Mouse (Mus musculus): ENCODE measurements around the gene Commd6. TPM values are rescaled to one million over a fixed set of nuclear protein-coding genes. Genes with fewer than 3 reads are reported as not detected.
A peak's percentile ranks its signal among the peaks of the same experiment; 100 is the strongest.

Gene Commd6
- polyA plus RNA-seq, 1 experiment from 2014 or later, result 136 TPM

DNA sequence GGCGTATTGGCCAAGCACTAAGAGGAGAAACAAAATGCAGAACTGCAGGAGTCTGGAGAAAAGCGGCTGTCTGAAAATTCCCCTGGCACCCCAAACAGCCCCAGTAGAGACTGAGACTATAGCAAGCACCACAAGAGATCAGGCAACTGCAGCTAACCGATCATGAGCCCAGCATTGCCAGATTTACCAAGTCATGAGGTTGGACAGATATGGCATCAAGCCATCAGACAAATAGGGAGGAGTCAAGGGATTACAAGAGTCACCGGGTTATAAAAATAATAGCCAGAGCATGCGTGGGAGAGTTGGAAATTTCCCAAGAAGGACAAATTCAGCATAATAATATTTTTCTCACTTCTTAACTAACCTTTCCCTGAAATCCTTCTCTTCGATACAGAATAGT, 12.1 kb upstream of the Commd6 start:
- Histone ChIP-seq H3K4me1 (replicated peaks) (no peaks in the 10 kb centered on the region), H3K4me3 (replicated peaks) (no peak overlapping the region), H3K27ac (no peak overlapping the region), H3K4me2 (replicated peaks) (no peak overlapping the region), H3K9ac (no peak overlapping the region), H3K9me3 (no peaks in the 10 kb centered on the region), H3K36me3 (no peaks in the 10 kb centered on the region), H3K27me3 (replicated peaks) (no peaks in the 10 kb centered on the region)
- no peak for ATAC-seq
- WGBS, result 90% methylated on average over 6 of the region's 6 CpGs

- Histone ChIP-seq H3K4me1 (replicated peaks) (no peaks in the 10 kb centered on the region), H3K4me2 (replicated peaks) (no peak overlapping the region), H3K9ac (no peak overlapping the region), H3K4me3 (replicated peaks) (no peak overlapping the region), H3K36me3 (no peaks in the 10 kb centered on the region), H3K9me3 (no peaks in the 10 kb centered on the region), H3K27me3 (replicated peaks) (no peaks in the 10 kb centered on the region), H3K27ac (no peak overlapping the region)
- WGBS, result 85% methylated on average over 4 of the region's 4 CpGs
- ATAC-seq, result no peak
These were observed 10.1 kb upstream of the Commd6 start for GRCm38 (mm10) chr14:101650551-101650950.

- Histone ChIP-seq H3K27ac (no peak overlapping the region), H3K36me3 (no peaks in the 10 kb centered on the region), H3K27me3 (replicated peaks) (no peaks in the 10 kb centered on the region), H3K4me1 (replicated peaks) (no peaks in the 10 kb centered on the region), H3K9ac (no peak overlapping the region), H3K4me3 (replicated peaks) (no peak overlapping the region), H3K9me3 (no peaks in the 10 kb centered on the region), H3K4me2 (replicated peaks) (no peak overlapping the region)
- peak; percentile 74 for ATAC-seq
- WGBS, result 78% methylated on average over 1 of the region's 1 CpGs
These were observed 4.5 kb upstream of the Commd6 start for GRCm38 (mm10) chr14:101644948-101645347.

DNA sequence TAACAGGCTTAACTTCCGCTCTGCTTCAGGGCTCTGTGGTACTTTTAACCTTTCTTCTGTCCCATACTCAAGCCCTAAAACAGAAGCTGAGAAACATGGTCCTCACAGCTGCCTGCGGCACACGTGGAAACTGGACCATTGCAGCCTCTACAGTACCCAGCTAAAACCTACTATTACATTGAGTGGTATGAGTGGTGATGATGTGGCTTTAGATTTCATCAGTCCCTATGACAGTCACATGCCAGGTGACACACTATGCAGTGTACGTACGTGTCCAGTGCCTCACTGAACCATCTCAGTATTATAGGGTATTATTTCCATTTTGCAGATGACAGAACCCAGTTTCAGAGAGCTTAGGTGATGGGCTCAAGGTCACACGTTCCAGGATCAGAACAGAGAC, 3.1 kb downstream of the Commd6 start:
- Histone ChIP-seq H3K9ac (no peak overlapping the region), H3K4me3 (replicated peaks) (no peak overlapping the region), H3K4me2 (replicated peaks) (no peak overlapping the region), H3K36me3 (0 out of 2 replicates have a peak, but pooled peaks cover 3% of the 10 kb centered on the region), H3K27me3 (replicated peaks) (no peaks in the 10 kb centered on the region), H3K27ac (no peak overlapping the region), H3K4me1 (replicated peaks) (0 out of 2 replicates have a peak, but pooled peaks cover 3% of the 10 kb centered on the region), H3K9me3 (no peaks in the 10 kb centered on the region)
- ATAC-seq, result no peak
- 89% methylated on average over 6 of the region's 6 CpGs for WGBS

- H3K4me1 ChIP-seq (replicated peaks), result 0 out of 2 replicates have a peak, but pooled peaks cover 3% of the 10 kb centered on the region
- no peak overlapping the region for H3K9ac ChIP-seq
- H3K36me3 ChIP-seq, result 0 out of 2 replicates have a peak, but pooled peaks cover 3% of the 10 kb centered on the region
- no peak overlapping the region for H3K27ac ChIP-seq
- ATAC-seq, result no peak
- no peak overlapping the region for H3K4me3 ChIP-seq (replicated peaks)
- no peak overlapping the region for H3K4me2 ChIP-seq (replicated peaks)
- no peaks in the 10 kb centered on the region for H3K27me3 ChIP-seq (replicated peaks)
- WGBS, result 95% methylated on average over 1 of the region's 1 CpGs
- H3K9me3 ChIP-seq, result no peaks in the 10 kb centered on the region
These were observed 4.7 kb downstream of the Commd6 start for GRCm38 (mm10) chr14:101635765-101636164.

DNA sequence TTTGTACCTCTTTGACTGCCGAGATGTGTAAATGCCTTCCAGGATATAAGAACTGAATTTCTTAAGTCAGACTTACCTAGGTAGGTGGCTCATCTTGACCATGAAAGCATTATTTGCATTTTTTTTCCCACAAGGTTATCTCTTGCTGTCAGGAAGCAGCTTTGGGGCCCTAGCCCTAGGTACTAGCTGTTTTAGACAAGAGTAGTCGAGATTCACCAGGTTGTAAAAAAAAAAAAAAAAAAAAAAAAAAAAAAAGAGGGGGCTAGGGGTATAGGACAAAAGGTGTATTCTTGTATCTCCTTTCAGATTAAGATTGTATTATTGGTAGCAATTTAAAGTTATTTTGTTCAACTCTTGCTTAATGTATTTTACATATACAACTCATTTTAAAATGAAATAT, 9.9 kb downstream of the Commd6 start:
- ATAC-seq, result no peak
- 82% methylated on average over 2 of the region's 2 CpGs for whole genome bisulfite sequencing
- no peaks in the 10 kb centered on the region for H3K27me3 ChIP-seq (replicated peaks)
- H3K9ac ChIP-seq, result no peak overlapping the region
- no peak overlapping the region for H3K4me2 ChIP-seq (replicated peaks)
- no peaks in the 10 kb centered on the region for H3K9me3 ChIP-seq
- H3K4me1 ChIP-seq (replicated peaks), result no peaks in the 10 kb centered on the region
- 0 out of 2 replicates have a peak, but pooled peaks cover 3% of the 10 kb centered on the region for H3K36me3 ChIP-seq
- no peak overlapping the region for H3K27ac ChIP-seq
- no peak overlapping the region for H3K4me3 ChIP-seq (replicated peaks)

- Histone ChIP-seq H3K27ac (no peak overlapping the region), H3K9ac (no peak overlapping the region), H3K4me3 (replicated peaks) (no peak overlapping the region), H3K4me1 (replicated peaks) (no peaks in the 10 kb centered on the region), H3K9me3 (no peaks in the 10 kb centered on the region), H3K27me3 (replicated peaks) (no peaks in the 10 kb centered on the region), H3K36me3 (no peaks in the 10 kb centered on the region), H3K4me2 (replicated peaks) (no peak overlapping the region)
- WGBS, result 90% methylated on average over 5 of the region's 5 CpGs
- ATAC-seq, result no peak
These were observed 22.8 kb downstream of the Commd6 start for GRCm38 (mm10) chr14:101617680-101618079.

DNA sequence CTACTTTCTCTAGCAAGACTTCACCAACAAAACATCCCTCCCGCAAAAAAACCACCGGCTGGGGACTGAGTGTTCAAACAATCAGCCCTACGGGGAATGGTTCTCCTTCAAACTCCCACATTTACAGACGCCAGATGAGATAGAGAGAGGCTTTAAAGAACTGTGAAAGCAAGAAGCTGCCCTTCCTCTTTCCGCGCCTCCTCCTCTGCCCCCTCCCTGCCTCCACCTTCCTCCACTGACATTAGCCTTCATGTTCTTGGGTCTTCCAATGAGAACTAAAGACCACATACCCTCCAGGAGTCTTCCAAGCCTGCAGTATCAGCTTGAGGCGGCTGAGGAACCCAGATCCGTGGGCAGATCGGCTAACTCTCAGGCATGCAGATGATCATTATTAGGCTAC, 24.3 kb downstream of the Commd6 start:
- H3K9me3 ChIP-seq, result no peaks in the 10 kb centered on the region
- H3K27me3 ChIP-seq (replicated peaks), result no peaks in the 10 kb centered on the region
- 67% methylated on average over 9 of the region's 9 CpGs for WGBS
- H3K4me1 ChIP-seq (replicated peaks), result no peaks in the 10 kb centered on the region
- H3K9ac ChIP-seq, result no peak overlapping the region
- no peaks in the 10 kb centered on the region for H3K36me3 ChIP-seq
- no peak for ATAC-seq
- H3K27ac ChIP-seq, result no peak overlapping the region
- H3K4me2 ChIP-seq (replicated peaks), result no peak overlapping the region
- H3K4me3 ChIP-seq (replicated peaks), result no peak overlapping the region

GRCm38 (mm10) chr14:101613206-101613605, 27.3 kb downstream of the Commd6 start:
- no peak overlapping the region for H3K4me3 ChIP-seq (replicated peaks)
- no peak for ATAC-seq
- 50% methylated on average over 1 of the region's 1 CpGs for WGBS

DNA sequence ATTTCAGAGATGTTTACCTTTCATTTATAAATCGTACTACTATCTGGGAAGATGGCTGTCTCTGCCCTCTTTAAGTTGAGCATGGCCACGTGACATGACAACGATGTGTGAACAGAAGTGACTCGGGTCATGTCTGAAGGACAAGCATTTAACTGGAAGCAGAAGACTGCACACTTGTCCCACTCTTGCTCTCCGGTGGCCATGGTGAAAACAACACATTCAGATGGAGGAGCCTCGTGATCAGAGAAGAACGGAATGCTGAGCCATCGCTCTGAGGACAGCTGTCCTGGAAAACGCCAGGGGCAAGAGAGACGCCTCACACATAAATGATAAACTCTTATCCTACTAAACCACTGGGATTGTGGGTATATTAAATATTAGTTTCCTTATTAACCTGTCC, 29.8 kb downstream of the Commd6 start:
- Histone ChIP-seq H3K27ac (no peak overlapping the region), H3K9ac (no peak overlapping the region)
- 77% methylated on average over 10 of the region's 10 CpGs for WGBS

More at GRCm38 (mm10) chr14:101613206-101613605, 27.3 kb downstream of the Commd6 start:
- Histone ChIP-seq H3K9me3 (no peaks in the 10 kb centered on the region), H3K4me2 (replicated peaks) (no peak overlapping the region), H3K9ac (no peak overlapping the region), H3K4me1 (replicated peaks) (no peaks in the 10 kb centered on the region), H3K36me3 (no peaks in the 10 kb centered on the region), H3K27me3 (replicated peaks) (no peaks in the 10 kb centered on the region), H3K27ac (no peak overlapping the region)

DNA sequence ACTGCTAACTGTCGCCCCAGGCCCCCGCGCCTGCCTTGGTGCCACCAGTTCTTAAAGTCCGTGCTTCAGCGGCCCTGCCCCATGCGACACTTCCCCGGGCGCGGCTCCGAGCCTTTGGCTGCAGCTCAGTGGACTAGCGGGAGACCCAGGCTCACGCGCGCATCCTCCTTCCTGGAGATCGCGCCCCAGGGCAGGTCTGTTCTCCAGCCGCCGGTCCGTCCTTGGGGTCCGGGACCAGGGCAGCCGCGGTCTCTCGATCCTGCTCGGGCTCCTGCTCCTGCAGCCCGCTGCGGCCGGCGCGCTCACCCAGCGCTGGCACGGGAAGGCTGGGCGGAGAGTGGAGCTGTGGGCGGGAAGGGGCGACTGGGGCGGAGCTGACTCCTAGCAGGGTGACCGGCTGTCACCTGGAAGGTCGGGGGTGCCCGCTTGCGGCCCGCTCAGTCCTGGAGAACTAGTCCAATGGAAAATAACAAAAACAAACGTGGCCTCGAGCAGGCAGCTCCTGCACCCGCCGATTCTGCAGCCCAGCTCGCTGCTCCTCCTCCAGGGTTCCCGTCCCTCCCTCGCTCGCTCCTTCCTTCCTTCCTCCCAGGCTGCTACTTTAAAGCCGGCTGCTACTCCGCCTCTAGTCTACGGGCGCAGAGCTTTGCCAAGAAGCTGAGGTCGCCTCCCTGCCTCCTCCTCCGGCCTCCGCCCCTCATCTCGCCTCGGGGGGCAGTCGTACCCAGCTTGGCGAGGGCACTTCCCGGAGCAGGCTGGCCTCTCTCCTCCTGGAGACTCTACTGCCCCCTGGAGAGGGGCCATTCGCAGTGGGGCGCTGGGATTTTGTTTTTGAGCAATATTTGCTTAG, 31.7 kb downstream of the Commd6 start, which contains the start of gene Tbc1d4:
TSS of gene Tbc1d4 (minus strand) at position 673 of the 850 bp plus-strand sequence.
- Histone ChIP-seq H3K27ac (peak within 1 kb of the TSS; percentile 70), H3K4me3 (replicated peaks) (peak within 1 kb of the TSS; percentile 88), H3K4me1 (replicated peaks) (0 out of 2 replicates have a peak, but pooled peaks cover 8% of the 10 kb centered on the region), H3K27me3 (replicated peaks) (no peaks in the 10 kb centered on the region), H3K9ac (peak within 1 kb of the TSS; percentile 80), H3K9me3 (no peaks in the 10 kb centered on the region), H3K4me2 (replicated peaks) (peak within 1 kb of the TSS; percentile 100), H3K36me3 (no peaks in the 10 kb centered on the region)
- ATAC-seq, result peak; percentile 95
- under 1% methylated on average over 62 of the region's 62 CpGs for WGBS

More for the DNA sequence above, 29.8 kb downstream of the Commd6 start:
- no peak overlapping the region for H3K4me3 ChIP-seq (replicated peaks)
- H3K27me3 ChIP-seq (replicated peaks), result no peaks in the 10 kb centered on the region
- no peak overlapping the region for H3K4me2 ChIP-seq (replicated peaks)
- 0 out of 2 replicates have a peak, but pooled peaks cover 8% of the 10 kb centered on the region for H3K4me1 ChIP-seq (replicated peaks)
- ATAC-seq, result no peak
- no peaks in the 10 kb centered on the region for H3K9me3 ChIP-seq
- H3K36me3 ChIP-seq, result no peaks in the 10 kb centered on the region

- no peaks in the 10 kb centered on the region for H3K9me3 ChIP-seq
- peak overlapping the region; percentile 70; the same call in 1 of the 2 replicates for H3K27ac ChIP-seq
- H3K9ac ChIP-seq, result peak overlapping the region; percentile 80
- peak overlapping the region; percentile 100 for H3K4me2 ChIP-seq (replicated peaks)
- no peaks in the 10 kb centered on the region for H3K36me3 ChIP-seq
- 0 out of 2 replicates have a peak, but pooled peaks cover 8% of the 10 kb centered on the region for H3K4me1 ChIP-seq (replicated peaks)
- ATAC-seq, result peak; percentile 60
- under 1% methylated on average over 62 of the region's 62 CpGs for WGBS
- H3K27me3 ChIP-seq (replicated peaks), result no peaks in the 10 kb centered on the region
- peak overlapping the region; percentile 88 for H3K4me3 ChIP-seq (replicated peaks)
These were observed 32.6 kb downstream of the Commd6 start for GRCm38 (mm10) chr14:101607631-101608518.
